Mouse (Mus musculus) C2C12 (cell line): ENCODE measurements at regions not wholly inside any gene's neighbourhood (a gene's known extent, or its start where the extent isn't known, plus 50 kb on each side); places are given as distances from the start of the nearest gene placed in this dataset.

Source experiments
- CEBPB ChIP-seq: IDR thresholded peaks from one replicate; pipeline ENCODE4 v1.6.1; 2011; ENCODE audit warnings: low read depth, mild to moderate bottlenecking, control low read depth, moderate library complexity
- CTCF ChIP-seq: IDR thresholded peaks from one replicate; pipeline ENCODE4 v1.5.1; 2011; ENCODE audit not compliant: control insufficient read depth, insufficient read depth, insufficient read length
- FOSL1 ChIP-seq: IDR thresholded peaks from one replicate; pipeline ENCODE4 v1.8.0; 2011; ENCODE audit warnings: mild to moderate bottlenecking, low read length; ENCODE audit not compliant: poor library complexity, insufficient read depth, severe bottlenecking
- MAX ChIP-seq: IDR thresholded peaks from one replicate; pipeline ENCODE4 v1.6.1; 2011; ENCODE audit warnings: mild to moderate bottlenecking, control low read depth
- MYOD1 ChIP-seq: IDR thresholded peaks from one replicate; pipeline ENCODE4 v1.6.1; 2011; ENCODE audit warnings: low read depth; ENCODE audit not compliant: control insufficient read depth, insufficient read length
- MYOG ChIP-seq: IDR thresholded peaks from one replicate; pipeline ENCODE4 v1.6.1; 2011; ENCODE audit not compliant: control insufficient read depth, insufficient read length; ENCODE audit errors: extremely low read depth
- USF1 ChIP-seq: IDR thresholded peaks from one replicate; pipeline ENCODE4 v1.6.1; 2011; ENCODE audit warnings: low read depth, mild to moderate bottlenecking, control low read depth, moderate library complexity

DNA sequence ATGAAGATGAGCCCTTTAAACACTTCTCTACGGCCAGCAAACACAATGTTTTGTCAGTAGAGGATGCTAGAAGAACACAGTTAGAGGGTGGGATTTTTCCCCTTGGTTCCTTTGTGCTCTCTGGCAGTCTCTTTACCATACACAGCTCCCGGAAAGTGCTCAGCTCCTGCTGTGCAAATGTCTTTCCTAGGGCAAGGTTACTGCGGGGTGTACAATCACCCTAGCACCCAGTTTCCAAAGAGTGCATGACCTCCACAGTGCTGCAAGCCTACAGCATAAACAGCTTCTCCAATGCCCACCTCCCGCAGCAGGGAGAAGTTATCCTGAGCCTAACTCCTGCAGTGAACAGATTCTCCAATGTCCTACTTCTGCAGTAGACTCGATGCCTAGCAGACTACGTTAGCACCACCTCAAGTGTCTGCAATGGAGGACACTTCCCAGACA, 366.4 kb downstream of the Pbx1 start:
- TF ChIP-seq CTCF (no peak), CEBPB (no peak), MAX (no peak), FOSL1 (no peak), USF1 (no peak), MYOG (no peak), MYOD1 (no peak)
